ENCODE assay signal across 17 mouse cellular contexts in genomic region chr15:12082344-12082743, GRCm38 (mm10).
"Had no signal": no experiment of that assay in that cellular context is flagged by ENCODE, and none has a peak within 500 bp of the region (broad histone marks: within the 10 kb centered on the region; RNA-seq: fewer than 3 reads in every experiment).

No protein-coding gene starts in this region.

- H3K4me1 ChIP-seq: megakaryocyte, embryonic 14.5 days; midbrain, embryonic 12.5 days; neural tube, embryonic 12.5 days had no signal

- DNase-seq: liver, postnatal 0 days; lung, adult 2 months; lung, postnatal 14 days; lung, postnatal 36 days; midbrain, embryonic 14.5 days; right cerebral cortex, postnatal 25 days; thymus, adult 2 months; thymus, postnatal 25 days; thymus, postnatal 4 days had no signal

- H3K27me3 ChIP-seq: lung, embryonic 15.5 days; midbrain, embryonic 12.5 days; neural tube, embryonic 12.5 days; stomach, embryonic 15.5 days had no signal

- ATAC-seq: liver, postnatal 0 days; lung, postnatal 0 days had no signal

- H3K9ac ChIP-seq: liver, postnatal 0 days; lung, embryonic 15.5 days; midbrain, embryonic 12.5 days; neural tube, embryonic 12.5 days; stomach, embryonic 15.5 days had no signal

- H3K4me2 ChIP-seq: lung, embryonic 15.5 days; midbrain, embryonic 12.5 days; neural tube, embryonic 12.5 days; stomach, embryonic 15.5 days had no signal

- H3K36me3 ChIP-seq: lung, embryonic 15.5 days; midbrain, embryonic 12.5 days; neural tube, embryonic 12.5 days; stomach, embryonic 15.5 days had no signal

- H3K4me3 ChIP-seq: lung, embryonic 15.5 days; megakaryocyte, embryonic 14.5 days; midbrain, embryonic 12.5 days; neural tube, embryonic 12.5 days; stomach, embryonic 15.5 days had no signal

- H3K9me3 ChIP-seq: lung, embryonic 15.5 days; megakaryocyte, embryonic 14.5 days; midbrain, embryonic 12.5 days; neural tube, embryonic 12.5 days; stomach, embryonic 15.5 days had no signal

- H3K27ac ChIP-seq: lung, embryonic 15.5 days; macrophage; midbrain, embryonic 12.5 days; neural tube, embryonic 12.5 days; stomach, embryonic 15.5 days; stomach, postnatal 0 days had no signal
